Mouse (Mus musculus) CH12.LX (cell line): Measurements from ENCODE around the gene Gm5426. TPM values are rescaled to one million over a fixed set of nuclear protein-coding genes. Genes with fewer than 3 reads are reported as not detected.
"Not testable (repeated sequence)": the region's sequence is repeated elsewhere in the genome, so short reads cannot be mapped to it uniquely, and the experiment has no call there.

Source experiments
- DNase-seq: peaks from one replicate; pipeline ENCODE4 v3.0.0-alpha.2; 2013; ENCODE audit errors: extremely low read depth
- H3K27ac ChIP-seq: 2 replicates; pipeline ENCODE4 v1.5.1; 2012; ENCODE audit warnings: low read depth, mild to moderate bottlenecking, control low read depth, moderate library complexity; ENCODE audit not compliant: insufficient read depth
- H3K27me3 ChIP-seq: replicated peaks from 2 replicates; pipeline ENCODE3; 2012; ENCODE audit warnings: inconsistent platforms
- H3K36me3 ChIP-seq, 2 experiments: replicated peaks in 1 of 2; 2 replicates each; pipeline versions ENCODE3 to v1.6.1; 2012; ENCODE audit warnings: inconsistent platforms in 1 of 2, low read length in 1 of 2, mild to moderate bottlenecking in 1 of 2, mixed read lengths in 1 of 2, moderate library complexity in 1 of 2; ENCODE audit not compliant: control insufficient read depth in 1 of 2, insufficient read depth in 1 of 2
- H3K4me1 ChIP-seq, 2 experiments: 2 replicates each; pipeline ENCODE4 v1.6.1; 2012; ENCODE audit warnings: inconsistent platforms in 1 of 2, moderate library complexity in 1 of 2; ENCODE audit not compliant: insufficient read depth in 2 of 2, control insufficient read depth in 1 of 2
- H3K4me2 ChIP-seq: 2 replicates; pipeline ENCODE4 v1.6.1; 2012; ENCODE audit warnings: low read depth, mild to moderate bottlenecking, control low read depth; ENCODE audit not compliant: poor library complexity, insufficient read depth, severe bottlenecking
- H3K4me3 ChIP-seq, 3 experiments: fragments of 150-350 bp in 1 of 3; sonication (generic) in 1 of 3; replicated peaks in 1 of 3; 2 replicates each; pipeline versions ENCODE3 to v1.5.1; 2011 to 2012; ENCODE audit warnings: low read depth in 2 of 3, low read length in 2 of 3, mild to moderate bottlenecking in 2 of 3, moderate library complexity in 2 of 3, control low read depth in 1 of 3, improper control_type of control experiment in 1 of 3, inconsistent platforms in 1 of 3, mixed read lengths in 1 of 3; ENCODE audit not compliant: poor library complexity in 1 of 3
- H3K79me2 ChIP-seq: replicated peaks from 2 replicates; pipeline ENCODE4 v1.6.1; 2012; ENCODE audit warnings: mild to moderate bottlenecking, moderate library complexity; ENCODE audit not compliant: control insufficient read depth, poor library complexity, insufficient read depth, severe bottlenecking; ENCODE audit errors: extremely low read depth
- H3K9ac ChIP-seq: 2 replicates; pipeline ENCODE4 v1.6.1; 2012; ENCODE audit warnings: low read depth, mild to moderate bottlenecking, control low read depth, moderate library complexity; ENCODE audit not compliant: insufficient read depth
- H3K9me3 ChIP-seq: replicated peaks from 2 replicates; pipeline ENCODE3; 2012; ENCODE audit warnings: low read length, inconsistent platforms, mixed read lengths
- BHLHE40 ChIP-seq: IDR thresholded peaks from 2 replicates; pipeline ENCODE4 v1.6.1; 2011; ENCODE audit warnings: mild to moderate bottlenecking, low read depth, low read length, improper control_type of control experiment
- CHD2 ChIP-seq: IDR thresholded peaks from 2 replicates; pipeline ENCODE4 v1.6.1; 2011; ENCODE audit warnings: low read length, improper control_type of control experiment
- E2F4 ChIP-seq: IDR thresholded peaks from 2 replicates; pipeline ENCODE4 v1.6.1; 2011; ENCODE audit warnings: low read depth, low read length, improper control_type of control experiment; ENCODE audit not compliant: insufficient replicate concordance
- EP300 ChIP-seq: IDR thresholded peaks from 2 replicates; pipeline ENCODE4 v1.6.1; 2011; ENCODE audit warnings: low read length, improper control_type of control experiment
- HCFC1 ChIP-seq: IDR thresholded peaks from 2 replicates; pipeline ENCODE4 v1.6.1; 2012; ENCODE audit warnings: low read depth, mild to moderate bottlenecking, inconsistent platforms, low read length, improper control_type of control experiment
- KAT2A ChIP-seq: IDR thresholded peaks from 2 replicates; pipeline ENCODE4 v1.6.1; 2012; ENCODE audit warnings: low read length, improper control_type of control experiment, inconsistent platforms; ENCODE audit not compliant: insufficient replicate concordance
- MAZ ChIP-seq: IDR thresholded peaks from 2 replicates; pipeline ENCODE4 v1.6.1; 2012; ENCODE audit warnings: low read depth, mild to moderate bottlenecking, inconsistent platforms, low read length, improper control_type of control experiment, moderate library complexity
- PAX5 ChIP-seq: IDR thresholded peaks from 2 replicates; pipeline ENCODE4 v1.6.1; 2012; ENCODE audit warnings: low read length, inconsistent platforms, mixed read lengths
- POLR2AphosphoS2 ChIP-seq: IDR thresholded peaks from 2 replicates; pipeline ENCODE4 v1.6.1; 2011; ENCODE audit warnings: low read depth, low read length, improper control_type of control experiment
- RAD21 ChIP-seq: IDR thresholded peaks from 2 replicates; pipeline ENCODE4 v1.6.1; 2011; ENCODE audit warnings: low read depth, mild to moderate bottlenecking, low read length, improper control_type of control experiment, moderate library complexity
- RCOR1 ChIP-seq: conservative IDR thresholded peaks from 2 replicates; pipeline ENCODE4 v1.6.1; 2012; ENCODE audit warnings: low read depth, mild to moderate bottlenecking, inconsistent platforms, low read length, improper control_type of control experiment
- SIN3A ChIP-seq: IDR thresholded peaks from 2 replicates; pipeline ENCODE4 v1.6.1; 2012; ENCODE audit warnings: low read length, improper control_type of control experiment, inconsistent platforms
- TBP ChIP-seq: conservative IDR thresholded peaks from 2 replicates; pipeline ENCODE4 v1.6.1; 2011; ENCODE audit warnings: low read depth, low read length, improper control_type of control experiment
- TCF12 ChIP-seq: IDR thresholded peaks from 2 replicates; pipeline ENCODE4 v1.6.1; 2014; ENCODE audit warnings: low read depth, mild to moderate bottlenecking, inconsistent platforms, low read length, improper control_type of control experiment
- UBTF ChIP-seq: IDR thresholded peaks from 2 replicates; pipeline ENCODE4 v1.6.1; 2012; ENCODE audit warnings: low read depth, mild to moderate bottlenecking, inconsistent platforms, low read length, improper control_type of control experiment, moderate library complexity
- USF1 ChIP-seq: IDR thresholded peaks from 2 replicates; pipeline ENCODE4 v1.6.1; 2014; ENCODE audit warnings: low read depth, mild to moderate bottlenecking, inconsistent platforms, low read length, improper control_type of control experiment
- USF2 ChIP-seq: conservative IDR thresholded peaks from 2 replicates; pipeline ENCODE4 v1.6.1; 2011; ENCODE audit warnings: low read depth, low read length, improper control_type of control experiment
- ZKSCAN1 ChIP-seq: IDR thresholded peaks from 2 replicates; pipeline ENCODE4 v1.6.1; 2012; ENCODE audit warnings: low read depth, inconsistent platforms, low read length, improper control_type of control experiment, borderline replicate concordance
- dilution Hi-C: fragments of 300-500 bp; cut with MboI; formaldehyde crosslinking; loops from 2 replicates; pipeline ENCODE4 v1.14.3; 2020; ENCODE audit warnings: low sequenced_read_pairs; ENCODE audit not compliant: extremely low pct_unique_long_range_greater_than_20kb, extremely low pct_ligation_motif_present
- in situ Hi-C: fragments of 300-500 bp; cut with MboI; formaldehyde crosslinking; loops from 3 replicates; pipeline ENCODE4 v1.14.3; 2019; ENCODE audit warnings: low sequenced_read_pairs, low pct_ligation_motif_present, low pct_unique_long_range_greater_than_20kb, mixed read lengths
- polyA plus RNA-seq: library from polyadenylated mRNA; unstranded; fragments of >175 nt; gene quantifications from 2 replicates; pipeline ENCODE4 v1.2.1, GENCODE M21; 2012; ENCODE audit warnings: low read depth; ENCODE audit not compliant: insufficient read length
- total RNA-seq, 2 experiments: library from RNA; depleted of rRNA; stranded (reverse); fragments of 300-350 nt in 1 of 2; fragments of >200 nt in 1 of 2; gene quantifications; 2 replicates each; pipeline ENCODE4 v1.2.3; 2012 to 2014

Gene Gm5426
- total RNA-seq (2012; rRNA removed): not detected in 2 replicates
- not detected in 2 replicates for total RNA-seq (2014; rRNA removed)
- polyA plus RNA-seq: not detected in 2 replicates

DNA sequence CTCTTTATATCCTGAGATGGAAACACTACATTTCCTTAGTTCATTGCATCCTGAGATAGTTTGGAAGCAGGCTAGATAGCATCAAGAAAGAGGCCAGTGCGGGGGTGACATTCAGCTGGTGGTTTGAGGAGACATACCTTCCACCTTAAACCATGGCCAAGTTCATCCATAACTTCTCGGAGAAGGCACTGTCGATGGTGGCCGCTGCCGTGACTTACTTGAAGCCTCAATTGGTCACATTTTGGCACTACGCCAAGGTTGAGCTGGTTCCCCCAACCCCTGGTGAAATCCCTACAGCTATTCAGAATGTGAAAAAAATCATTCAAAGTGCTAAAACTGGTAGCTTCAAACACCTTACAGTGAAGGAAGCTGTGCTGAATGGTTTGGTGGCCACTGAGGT, at the start of gene Gm5426:
Gene Gm5426 (plus strand): TSS at position 153 of the 400 bp plus-strand sequence.
- H3K27me3 ChIP-seq, H3K4me2 ChIP-seq, DNase-seq, H3K79me2 ChIP-seq, H3K27ac ChIP-seq, H3K9ac ChIP-seq, H3K36me3 ChIP-seq, H3K4me3 ChIP-seq, H3K9me3 ChIP-seq, dilution Hi-C loops: not testable (repeated sequence)
- in situ Hi-C loops: loop anchor here (25.0 kb wide), 2 partner anchors 1026 to 1201 kb away; no protein-coding TSS in a partner anchor
- peaks cover 0 to 14% of the 10 kb centered on the region in 2 experiments; a peak in 2 of 4 replicates for H3K4me1 ChIP-seq

DNA sequence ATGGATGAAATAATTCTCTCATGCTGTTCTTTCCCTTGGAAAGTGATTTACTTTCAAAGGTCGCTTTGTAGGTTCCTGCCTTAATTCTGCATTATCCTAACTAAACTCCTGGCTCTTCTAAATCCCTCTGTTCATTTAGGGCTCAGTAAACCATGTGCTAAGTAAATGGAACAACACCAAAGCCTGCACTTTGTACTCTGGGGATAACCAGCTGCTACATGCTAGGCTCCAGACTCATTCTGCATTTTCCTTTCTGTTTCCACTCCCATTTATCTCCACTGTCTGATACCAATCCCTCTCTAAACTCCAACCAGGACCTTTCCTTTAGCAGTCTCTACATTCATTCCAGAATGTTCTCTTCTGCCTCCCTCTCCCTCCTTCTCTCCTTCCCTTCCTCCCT, 46.7 kb upstream of the Gm5426 start:
- Histone ChIP-seq H3K4me3 (no peak overlapping the region), H3K9ac (no peak overlapping the region), H3K27me3 (no peaks in the 10 kb centered on the region), H3K79me2 (no peaks in the 10 kb centered on the region), H3K36me3 (no peaks in the 10 kb centered on the region), H3K9me3 (no peaks in the 10 kb centered on the region), H3K4me2 (no peak overlapping the region), H3K4me1 (peaks cover 0 to 11% of the 10 kb centered on the region in 2 experiments; a peak in 2 of 4 replicates), H3K27ac (no peak overlapping the region)
- in situ Hi-C loops (loop anchor here (25.0 kb wide), 1 partner anchor 552 kb away; no protein-coding TSS in a partner anchor), dilution Hi-C loops (no loop called here)
- TF ChIP-seq TBP: no peak
- no peak for DNase-seq

DNA sequence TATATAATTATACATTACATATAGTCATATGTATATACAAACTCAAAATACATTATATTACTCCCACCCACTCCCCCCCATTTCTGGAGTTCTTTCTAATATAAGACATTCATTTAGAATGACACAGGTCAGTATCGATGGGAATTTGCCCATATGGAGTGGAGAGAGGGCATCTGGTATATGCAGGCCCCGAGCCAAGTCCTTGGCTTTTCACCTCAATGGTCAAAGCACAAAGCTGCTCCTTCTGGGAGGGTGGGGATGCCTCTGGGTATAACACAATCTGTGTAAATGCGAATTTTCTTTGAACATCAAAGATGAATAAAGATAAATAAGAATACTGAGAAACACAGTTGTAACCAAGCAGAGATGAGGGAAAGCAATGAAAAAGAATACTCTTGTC, 46.0 kb upstream of the Gm5426 start:
- H3K4me3 ChIP-seq: no peak overlapping the region
- H3K4me2 ChIP-seq: no peak overlapping the region
- TF ChIP-seq POLR2AphosphoS2: no peak
- no peak for TF ChIP-seq USF2
- no peak for TF ChIP-seq KAT2A
- TF ChIP-seq BHLHE40: no peak
- no peak for TF ChIP-seq HCFC1
- no peak for TF ChIP-seq ZKSCAN1
- TF ChIP-seq EP300: no peak
- no peak for TF ChIP-seq TBP
- no peak for TF ChIP-seq PAX5
- no peak for TF ChIP-seq E2F4
- no peak for TF ChIP-seq RCOR1
- TF ChIP-seq CHD2: no peak
- no peak for TF ChIP-seq MAZ
- no peak for TF ChIP-seq SIN3A
- no peak for TF ChIP-seq RAD21
- TF ChIP-seq USF1: no peak
- no peak for TF ChIP-seq UBTF
- TF ChIP-seq TCF12: no peak
- in situ Hi-C loops: loop anchor here (25.0 kb wide), 1 partner anchor 553 kb away; no protein-coding TSS in a partner anchor
- H3K9ac ChIP-seq: no peak overlapping the region
- H3K36me3 ChIP-seq: no peaks in the 10 kb centered on the region
- H3K27me3 ChIP-seq: no peaks in the 10 kb centered on the region
- no peak for DNase-seq
- no peak overlapping the region for H3K27ac ChIP-seq
- H3K79me2 ChIP-seq: no peaks in the 10 kb centered on the region
- dilution Hi-C loops: no loop called here
- peaks cover 0 to 16% of the 10 kb centered on the region in 2 experiments; a peak in 2 of 4 replicates for H3K4me1 ChIP-seq
- no peaks in the 10 kb centered on the region for H3K9me3 ChIP-seq
